Mouse (Mus musculus) ES-E14 (cell line): Measurements from ENCODE around the gene Fam189a2. TPM values are rescaled to one million over a fixed set of nuclear protein-coding genes. Genes with fewer than 3 reads are reported as not detected.

ENCODE experiments used
- DNase-seq: peaks from one replicate; pipeline ENCODE4 v3.0.0-alpha.2; 2013; ENCODE audit warnings: low read depth, low spot score
- H3K27ac ChIP-seq: 2 replicates; pipeline ENCODE4 v1.5.1; 2012; ENCODE audit warnings: low read depth, mild to moderate bottlenecking, low read length, moderate library complexity, mixed read lengths; ENCODE audit not compliant: poor library complexity, insufficient read depth, severe bottlenecking
- H3K36me3 ChIP-seq: 2 replicates; pipeline ENCODE4 v1.6.1; 2012; ENCODE audit warnings: mild to moderate bottlenecking, low read length, moderate library complexity, mixed read lengths; ENCODE audit not compliant: control insufficient read depth, poor library complexity, insufficient read depth, severe bottlenecking
- H3K4me1 ChIP-seq, 2 experiments: fragments of 150-350 bp in 1 of 2; sonication (generic) in 1 of 2; 2 replicates each; pipeline ENCODE4 v1.6.1; 2012; ENCODE audit warnings: low read length in 2 of 2, mild to moderate bottlenecking in 1 of 2, mixed read lengths in 1 of 2; ENCODE audit not compliant: control insufficient read depth in 2 of 2, insufficient read depth in 2 of 2, poor library complexity in 1 of 2
- H3K4me3 ChIP-seq, 2 experiments: fragments of 150-350 bp in 1 of 2; sonication (generic) in 1 of 2; 2 replicates each; pipeline ENCODE4 v1.5.1; 2012; ENCODE audit warnings: low read length in 2 of 2, low read depth in 1 of 2, mild to moderate bottlenecking in 1 of 2, mixed read lengths in 1 of 2; ENCODE audit not compliant: insufficient read depth in 1 of 2, poor library complexity in 1 of 2, severe bottlenecking in 1 of 2
- H3K9ac ChIP-seq: 2 replicates; pipeline ENCODE4 v1.6.1; 2012; ENCODE audit warnings: low read depth, mild to moderate bottlenecking, low read length, mixed read lengths; ENCODE audit not compliant: poor library complexity, insufficient read depth, severe bottlenecking
- H3K9me3 ChIP-seq: fragments of 150-350 bp; sonication (generic); 2 replicates; pipeline ENCODE4 v1.6.1; 2012; ENCODE audit warnings: low read depth, mild to moderate bottlenecking, low read length; ENCODE audit not compliant: control insufficient read depth, insufficient read depth
- CHD2 ChIP-seq: IDR thresholded peaks from 2 replicates; pipeline ENCODE4 v1.6.1; 2014; ENCODE audit warnings: mild to moderate bottlenecking, low read depth, low read length, inconsistent platforms
- HCFC1 ChIP-seq: IDR thresholded peaks from 2 replicates; pipeline ENCODE4 v1.6.1; 2012; ENCODE audit warnings: low read length, inconsistent platforms, borderline replicate concordance; ENCODE audit not compliant: insufficient read depth
- MAFK ChIP-seq: IDR thresholded peaks from 2 replicates; pipeline ENCODE4 v1.6.1; 2014; ENCODE audit warnings: mild to moderate bottlenecking, low read depth, low read length, inconsistent platforms; ENCODE audit not compliant: insufficient read depth
- ZC3H11A ChIP-seq: IDR thresholded peaks from 2 replicates; pipeline ENCODE4 v1.6.1; 2012; ENCODE audit warnings: low read depth, mild to moderate bottlenecking, inconsistent platforms, low read length, borderline replicate concordance
- ZNF384 ChIP-seq: IDR thresholded peaks from 2 replicates; pipeline ENCODE4 v1.6.1; 2012; ENCODE audit warnings: low read depth, low read length, inconsistent platforms
- in situ Hi-C, 2 experiments: fragments of 600-800 bp; cut with MboI; formaldehyde crosslinking; loops; one replicate each; pipeline ENCODE4 v1.15.1; 2025; ENCODE audit warnings: low sequenced_read_pairs in 2 of 2, inconsistent platforms in 1 of 2; ENCODE audit not compliant: unreplicated experiment in 2 of 2
- total RNA-seq: library from RNA; depleted of rRNA; stranded (reverse); fragments of 300-350 nt; gene quantifications from 2 replicates; pipeline ENCODE4 v1.2.3, GENCODE M21; 2012

Gene Fam189a2
- total RNA-seq, 1 experiment, result 1.6 TPM

GRCm38 (mm10) chr19:24013241-24013640, 17.6 kb downstream of the Fam189a2 start:
- no peaks in the 10 kb centered on the region for H3K36me3 ChIP-seq
- TF ChIP-seq ZNF384 (no peak), MAFK (no peak), ZC3H11A (no peak), HCFC1 (no peak), CHD2 (no peak)
- H3K4me3 ChIP-seq, result no peak overlapping the region
- no peak for DNase-seq
- H3K9me3 ChIP-seq, result no peaks in the 10 kb centered on the region
- no peak overlapping the region for H3K27ac ChIP-seq
- in situ Hi-C loops, result no loop called here
- no peak overlapping the region for H3K9ac ChIP-seq
- H3K4me1 ChIP-seq, result peaks cover 4 to 13% of the 10 kb centered on the region in 2 experiments; a peak in 3 of 4 replicates

GRCm38 (mm10) chr19:24012479-24012878, 18.3 kb downstream of the Fam189a2 start:
- TF ChIP-seq ZNF384 (no peak), HCFC1 (no peak), ZC3H11A (no peak), CHD2 (no peak), MAFK (no peak)
- in situ Hi-C loops, result no loop called here
- H3K9me3 ChIP-seq, result no peaks in the 10 kb centered on the region
- DNase-seq, result no peak
- H3K4me1 ChIP-seq, result peaks cover 4 to 8% of the 10 kb centered on the region in 2 experiments; a peak in 3 of 4 replicates
- no peaks in the 10 kb centered on the region for H3K36me3 ChIP-seq
- no peak overlapping the region for H3K27ac ChIP-seq
- H3K9ac ChIP-seq, result no peak overlapping the region
- H3K4me3 ChIP-seq, result no peak overlapping the region

- in situ Hi-C loops, result no loop called here
- H3K9me3 ChIP-seq, result no peaks in the 10 kb centered on the region
- H3K27ac ChIP-seq, result no peak overlapping the region
- TF ChIP-seq CHD2 (no peak), ZC3H11A (no peak), ZNF384 (no peak), MAFK (no peak), HCFC1 (no peak)
- no peaks in the 10 kb centered on the region for H3K36me3 ChIP-seq
- no peak overlapping the region for H3K9ac ChIP-seq
- no peak overlapping the region for H3K4me3 ChIP-seq
- 0 out of 4 replicates have a peak, but pooled peaks cover 0 to 2% of the 10 kb centered on the region in 2 experiments for H3K4me1 ChIP-seq
- no peak for DNase-seq
These were observed 23.0 kb downstream of the Fam189a2 start for GRCm38 (mm10) chr19:24007638-24008360.

GRCm38 (mm10) chr19:24007002-24007637, 23.7 kb downstream of the Fam189a2 start:
- no peak for DNase-seq
- Histone ChIP-seq H3K4me3 (no peak overlapping the region), H3K9ac (no peak overlapping the region), H3K4me1 (0 out of 4 replicates have a peak, but pooled peaks cover 0 to 2% of the 10 kb centered on the region in 2 experiments), H3K9me3 (no peaks in the 10 kb centered on the region), H3K27ac (no peak overlapping the region), H3K36me3 (no peaks in the 10 kb centered on the region)
- in situ Hi-C loops, result no loop called here
- TF ChIP-seq CHD2 (no peak), ZC3H11A (no peak), ZNF384 (no peak), MAFK (no peak), HCFC1 (no peak)
